18 mouse cellular contexts compared by ENCODE assay signal in the genomic region with DNA sequence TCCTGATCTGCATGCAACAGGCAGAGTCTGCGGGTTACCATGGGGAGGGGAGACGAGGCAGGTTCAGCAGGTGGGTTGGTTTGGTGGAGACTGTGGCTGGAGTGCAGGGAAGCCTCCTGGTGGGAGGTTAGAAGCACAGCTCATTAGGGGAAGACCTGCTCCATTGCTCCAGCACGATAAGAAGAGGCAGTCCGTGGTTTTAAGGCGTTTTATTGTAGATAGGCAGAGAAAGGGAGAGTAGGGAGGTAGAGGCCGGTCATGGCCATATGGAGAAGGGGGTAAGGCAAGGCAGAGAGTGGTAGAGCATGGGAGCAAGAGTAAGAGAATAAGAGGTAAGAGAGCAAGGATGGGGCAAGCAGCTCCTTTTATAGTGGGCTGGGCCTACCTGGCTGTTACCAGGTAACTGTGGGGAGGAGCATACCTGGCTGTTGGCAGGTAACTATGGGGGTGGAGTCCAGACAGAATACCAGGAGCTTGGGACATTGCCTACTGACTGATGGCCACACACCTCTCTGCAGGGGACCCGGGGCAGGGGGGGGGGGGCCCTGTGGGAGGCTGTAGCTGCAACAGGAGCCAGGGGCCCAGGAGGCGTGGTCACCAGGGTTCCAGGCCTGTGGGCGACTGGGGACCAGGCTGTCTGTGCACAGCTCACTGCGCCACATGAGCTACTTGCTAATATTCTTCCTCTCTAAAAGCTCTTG. TPM values are rescaled to one million over a fixed set of nuclear protein-coding genes. Genes with fewer than 3 reads are reported as not detected.
DNase-seq lines count a peak whose midpoint lies in the region; ATAC-seq and TF ChIP-seq lines count a peak whose summit lies in the region.
"Had no signal": no experiment of that assay in that cellular context is flagged by ENCODE, and none has a peak within 500 bp of the region (broad histone marks: within the 10 kb centered on the region; RNA-seq: fewer than 3 reads in every experiment).

No protein-coding gene starts in this region.

- no peak for TF ChIP-seq POLR2A in MEL (IDR thresholded peaks at IDR 0.05; ENCODE audit: control insufficient read depth in 1 of 2, insufficient read depth in 1 of 2, low read depth in 1 of 2, low read length in 2 of 2, poor library complexity in 1 of 2)

- ATAC-seq in G1E (ENCODE audit: extremely low read depth, insufficient number of reproducible peaks, low FRiP score, poor library complexity, severe bottlenecking): 0 out of 2 replicates have a peak, but pooled peaks have one; percentile 17
- peak; percentile 57 for ATAC-seq in intestine, postnatal 0 days
- ATAC-seq in liver, postnatal 0 days: peak; percentile 58
- ATAC-seq in erythroid progenitor cell, adult 5-6 weeks (replicated peaks; ENCODE audit: low FRiP score, poor library complexity, severe bottlenecking): no peak
- no peak for ATAC-seq in forebrain, embryonic 16.5 days
- ATAC-seq: midbrain, embryonic 16.5 days had no signal

- H3K27me3 ChIP-seq in G1E (ENCODE audit: insufficient read depth, low read length): no peaks in the 10 kb centered on the region
- H3K27me3 ChIP-seq in MEL (ENCODE audit: control insufficient read depth in 1 of 2, insufficient read depth in 2 of 2, low read length in 2 of 2): no peaks in the 10 kb centered on the region
- no peaks in the 10 kb centered on the region for H3K27me3 ChIP-seq in intestine, postnatal 0 days (replicated peaks; ENCODE audit: control insufficient read depth, insufficient read depth, low read length)
- H3K27me3 ChIP-seq in liver, postnatal 0 days (ENCODE audit: insufficient read depth, low read length): no peaks in the 10 kb centered on the region
- H3K27me3 ChIP-seq in forebrain, embryonic 16.5 days (replicated peaks; ENCODE audit: control insufficient read depth, insufficient read depth, low read length): no peaks in the 10 kb centered on the region
- H3K27me3 ChIP-seq: embryonic facial prominence, embryonic 15.5 days; forebrain, embryonic 12.5 days; hindbrain, embryonic 12.5 days had no signal

- no peaks in the 10 kb centered on the region; the same call in 1 of the 2 replicates for H3K9me3 ChIP-seq in G1E (replicated peaks)
- H3K9me3 ChIP-seq in MEL (replicated peaks; ENCODE audit: insufficient read depth, low read length): no peaks in the 10 kb centered on the region
- no peaks in the 10 kb centered on the region for H3K9me3 ChIP-seq in intestine, postnatal 0 days (ENCODE audit: control insufficient read depth)
- H3K9me3 ChIP-seq in liver, postnatal 0 days (ENCODE audit: low read length): 0 out of 2 replicates have a peak, but pooled peaks cover 2% of the 10 kb centered on the region
- H3K9me3 ChIP-seq in forebrain, embryonic 16.5 days (ENCODE audit: control insufficient read depth, low read length): no peaks in the 10 kb centered on the region
- H3K9me3 ChIP-seq: embryonic facial prominence, embryonic 15.5 days; forebrain, embryonic 12.5 days; hindbrain, embryonic 12.5 days had no signal

- no peak overlapping the region for H3K9ac ChIP-seq in MEL (ENCODE audit: control insufficient read depth, low read depth, low read length, poor library complexity, severe bottlenecking)
- H3K9ac ChIP-seq in intestine, postnatal 0 days (ENCODE audit: low read depth, low read length): no peak overlapping the region
- H3K9ac ChIP-seq in liver, postnatal 0 days (replicated peaks): no peak overlapping the region
- H3K9ac ChIP-seq in forebrain, embryonic 16.5 days (replicated peaks; ENCODE audit: low read depth, low read length): no peak overlapping the region
- H3K9ac ChIP-seq: embryonic facial prominence, embryonic 15.5 days; forebrain, embryonic 12.5 days; hindbrain, embryonic 12.5 days had no signal

- DNase-seq in G1E (ENCODE audit: low spot score): no peak
- DNase-seq in MEL (ENCODE audit: low read depth, low spot score): peak; percentile 38
- no peak for DNase-seq in liver, postnatal 0 days
- no peak for DNase-seq in adrenal gland, adult 18-20 months (ENCODE audit: low spot score in 2 of 2)
- DNase-seq: adrenal gland, adult 8-10 months; cerebellum, adult 11-12 months; gastrocnemius, postnatal 25 days; right cerebral cortex, adult 18-20 months; spleen, adult 18-20 months; thymus, postnatal 14 days had no signal

- peak overlapping the region; percentile 24; the same call in 1 of the 2 replicates for H3K4me2 ChIP-seq in intestine, postnatal 0 days (replicated peaks; ENCODE audit: low read depth)
- H3K4me2 ChIP-seq in liver, postnatal 0 days (ENCODE audit: low read depth, low read length): no peak overlapping the region
- H3K4me2 ChIP-seq in forebrain, embryonic 16.5 days (ENCODE audit: low read length): no peak overlapping the region
- H3K4me2 ChIP-seq: embryonic facial prominence, embryonic 15.5 days; forebrain, embryonic 12.5 days; hindbrain, embryonic 12.5 days had no signal

- H3K27ac ChIP-seq in MEL (ENCODE audit: control insufficient read depth, low read depth, low read length): no peak overlapping the region
- no peak overlapping the region for H3K27ac ChIP-seq in intestine, postnatal 0 days (ENCODE audit: low read depth, low read length)
- no peak overlapping the region for H3K27ac ChIP-seq in liver, postnatal 0 days (ENCODE audit: low read depth)
- H3K27ac ChIP-seq in forebrain, embryonic 16.5 days (ENCODE audit: low read length): no peak overlapping the region
- H3K27ac ChIP-seq: embryonic facial prominence, embryonic 15.5 days; forebrain, embryonic 12.5 days; hindbrain, embryonic 12.5 days; layer of hippocampus, adult 2 months had no signal

- no peak for TF ChIP-seq CTCF in G1E (IDR thresholded peaks at IDR 0.05; ENCODE audit: low read depth, low read length)
- TF ChIP-seq CTCF in MEL (IDR thresholded peaks at IDR 0.05 in 2 of 3, conservative IDR thresholded peaks at IDR 0.05 in 1 of 3; ENCODE audit: control insufficient read depth in 1 of 3, insufficient read depth in 1 of 3, low read depth in 2 of 3, low read length in 3 of 3, poor library complexity in 1 of 3, severe bottlenecking in 1 of 3): no peak
- TF ChIP-seq CTCF in intestine, postnatal 0 days (IDR thresholded peaks at IDR 0.05; ENCODE audit: low read depth): no peak
- 0 out of 2 replicates have a peak, but pooled peaks have one; percentile 14 for TF ChIP-seq CTCF in liver, postnatal 0 days (IDR thresholded peaks at IDR 0.05; ENCODE audit: low read depth)

- peaks cover 44% of the 10 kb centered on the region for H3K4me1 ChIP-seq in G1E (ENCODE audit: insufficient read depth, low read depth, low read length)
- peaks cover 0 to 5% of the 10 kb centered on the region in 2 experiments; a peak in 1 of 4 replicates for H3K4me1 ChIP-seq in MEL (ENCODE audit: control insufficient read depth in 1 of 2, insufficient read depth in 2 of 2, low read length in 2 of 2)
- no peaks in the 10 kb centered on the region for H3K4me1 ChIP-seq in intestine, postnatal 0 days (replicated peaks; ENCODE audit: control insufficient read depth, insufficient read depth, low read length)
- H3K4me1 ChIP-seq in liver, postnatal 0 days (ENCODE audit: insufficient read depth): peaks cover 8% of the 10 kb centered on the region
- H3K4me1 ChIP-seq in forebrain, embryonic 16.5 days (replicated peaks; ENCODE audit: control insufficient read depth, insufficient read depth, low read length): no peaks in the 10 kb centered on the region
- H3K4me1 ChIP-seq: embryonic facial prominence, embryonic 15.5 days; forebrain, embryonic 12.5 days; hindbrain, embryonic 12.5 days had no signal

- no peaks in the 10 kb centered on the region for H3K79me2 ChIP-seq in MEL (ENCODE audit: control insufficient read depth, insufficient read depth, low read length, poor library complexity)

- TF ChIP-seq RAD21 in MEL (IDR thresholded peaks at IDR 0.05; ENCODE audit: low read depth, low read length): no peak

- H3K36me3 ChIP-seq in G1E (replicated peaks) (no peaks in the 10 kb centered on the region), MEL (ENCODE audit: control insufficient read depth in 1 of 2, insufficient read depth in 2 of 2, low read length in 2 of 2) (no peaks in the 10 kb centered on the region; a peak in 1 of 4 replicates)
- H3K36me3 ChIP-seq in intestine, postnatal 0 days (ENCODE audit: control insufficient read depth, insufficient read depth): no peaks in the 10 kb centered on the region
- no peaks in the 10 kb centered on the region for H3K36me3 ChIP-seq in liver, postnatal 0 days (replicated peaks; ENCODE audit: insufficient read depth, low read length)
- no peaks in the 10 kb centered on the region for H3K36me3 ChIP-seq in forebrain, embryonic 16.5 days (ENCODE audit: control insufficient read depth, insufficient read depth)
- H3K36me3 ChIP-seq: embryonic facial prominence, embryonic 15.5 days; forebrain, embryonic 12.5 days; hindbrain, embryonic 12.5 days had no signal

- H3K4me3 ChIP-seq in G1E (ENCODE audit: low read depth, low read length) (peak overlapping the region; percentile 51), MEL (ENCODE audit: control insufficient read depth in 1 of 2, insufficient read depth in 1 of 2, low read depth in 2 of 2, low read length in 2 of 2) (no peak overlapping the region)
- no peak overlapping the region for H3K4me3 ChIP-seq in intestine, postnatal 0 days (ENCODE audit: low read depth, low read length)
- H3K4me3 ChIP-seq in liver, postnatal 0 days (ENCODE audit: low read depth, low read length): no peak overlapping the region
- no peak overlapping the region for H3K4me3 ChIP-seq in forebrain, embryonic 16.5 days (replicated peaks; ENCODE audit: low read length)
- H3K4me3 ChIP-seq: embryonic facial prominence, embryonic 15.5 days; forebrain, embryonic 12.5 days; hindbrain, embryonic 12.5 days; layer of hippocampus, adult 2 months had no signal

- WGBS in intestine, postnatal 0 days: 52% methylated on average over 10 of the region's 10 CpGs
- WGBS in liver, postnatal 0 days (ENCODE audit: insufficient replicate concordance): 57% methylated on average over 9 of the region's 10 CpGs
- WGBS in forebrain, embryonic 16.5 days: 52% methylated on average over 10 of the region's 10 CpGs

- TF ChIP-seq EP300 in MEL (IDR thresholded peaks at IDR 0.05; ENCODE audit: low read depth in 1 of 2, low read length in 2 of 2): peak in 1 of 2 experiments; percentile 31; a peak in 1 of 4 replicates
- no peak for TF ChIP-seq EP300 in liver, postnatal 0 days (IDR thresholded peaks at IDR 0.05; ENCODE audit: low read depth)

RNA-seq across cellular contexts. Expression of a gene that starts 32.4 kb away (rescaled TPM):
- total RNA-seq in G1E (2014; fragmentation: Nextera tagmentation) (7.8 and 9.9 TPM in 2 replicates), G1E (2017) (5.1 and 6.1 TPM in 2 replicates), MEL (2012; rRNA removed) (0.58 and 0.78 TPM in 2 replicates)
- polyA plus RNA-seq in G1E (2012) (0.62 and 0.75 TPM in 2 replicates), MEL (2012; ENCODE audit: insufficient read depth in 1 of 2, insufficient read length in 2 of 2, low read depth in 1 of 2, low replicate concordance in 2 of 2, missing spikeins in 1 of 2) (1 to 10 TPM in 1 of 2 experiments, not detected in 1; 1.2 TPM)
- polyA plus RNA-seq in intestine, postnatal 0 days (2015; fragmentation: Nextera tagmentation; extraction: Ambion mirVana): 3.7 and 4.6 TPM in 2 replicates
- polyA plus RNA-seq in liver, postnatal 0 days (2015; fragmentation: Nextera tagmentation; extraction: Ambion mirVana): 3.1 and 4.3 TPM in 2 replicates
- 1 to 10 TPM; 8.2 to 8.3 TPM for total RNA-seq in adrenal gland, adult 18-20 months (2021)
- 2.1 TPM in 1 of 2 replicates, not detected in the other for total RNA-seq in erythroid progenitor cell, adult 5-6 weeks (2015; ENCODE audit: low replicate concordance)
- total RNA-seq in erythroid progenitor cell, adult 5-6 weeks (2017; ENCODE audit: low replicate concordance): not detected in 2 replicates
- polyA plus RNA-seq in forebrain, embryonic 16.5 days (2015; fragmentation: Nextera tagmentation; extraction: Ambion mirVana): 33.9 and 38.4 TPM in 2 replicates

RNA-seq across cellular contexts. Expression of a gene that starts 32.7 kb away (rescaled TPM):
- total RNA-seq in G1E (2014; fragmentation: Nextera tagmentation) (32.7 and 46.3 TPM in 2 replicates), G1E (2017) (43.7 and 46.2 TPM in 2 replicates), MEL (2012; rRNA removed) (26.2 and 26.4 TPM in 2 replicates)
- polyA plus RNA-seq in G1E (2012) (1.1 and 2.0 TPM in 2 replicates), MEL (2012; ENCODE audit: insufficient read depth in 1 of 2, insufficient read length in 2 of 2, low read depth in 1 of 2, low replicate concordance in 2 of 2, missing spikeins in 1 of 2) (10 to 100 TPM; 36.8 to 79.4 TPM)
- 6.2 and 8.9 TPM in 2 replicates for polyA plus RNA-seq in intestine, postnatal 0 days (2015; fragmentation: Nextera tagmentation; extraction: Ambion mirVana)
- 6.2 and 6.6 TPM in 2 replicates for polyA plus RNA-seq in liver, postnatal 0 days (2015; fragmentation: Nextera tagmentation; extraction: Ambion mirVana)
- 1 to 10 TPM; 4.5 to 5.8 TPM for total RNA-seq in adrenal gland, adult 18-20 months (2021)
- total RNA-seq in erythroid progenitor cell, adult 5-6 weeks (2015; ENCODE audit: low replicate concordance): 3.4 and 10.8 TPM in 2 replicates
- 1.4 and 1.9 TPM in 2 replicates for total RNA-seq in erythroid progenitor cell, adult 5-6 weeks (2017; ENCODE audit: low replicate concordance)
- polyA plus RNA-seq in forebrain, embryonic 16.5 days (2015; fragmentation: Nextera tagmentation; extraction: Ambion mirVana): 3.3 and 3.8 TPM in 2 replicates

RNA-seq across cellular contexts. Expression of a gene that starts 39.3 kb away (rescaled TPM):
- total RNA-seq in G1E (2014; fragmentation: Nextera tagmentation) (96.8 and 106 TPM in 2 replicates), G1E (2017) (416 and 492 TPM in 2 replicates), MEL (2012; rRNA removed) (70.2 and 77.6 TPM in 2 replicates)
- polyA plus RNA-seq in G1E (2012) (10.6 and 14.2 TPM in 2 replicates), MEL (2012; ENCODE audit: insufficient read depth in 1 of 2, insufficient read length in 2 of 2, low read depth in 1 of 2, low replicate concordance in 2 of 2, missing spikeins in 1 of 2) (100 to 1,000 TPM in 1 of 2 experiments, not detected in 1; 101 TPM)
- polyA plus RNA-seq in intestine, postnatal 0 days (2015; fragmentation: Nextera tagmentation; extraction: Ambion mirVana): 130 and 136 TPM in 2 replicates
- polyA plus RNA-seq in liver, postnatal 0 days (2015; fragmentation: Nextera tagmentation; extraction: Ambion mirVana): 86.1 and 101 TPM in 2 replicates
- total RNA-seq in adrenal gland, adult 18-20 months (2021): 100 to 1,000 TPM in 1 of 2 experiments, 10 to 100 TPM in 1; 88.6 to 110 TPM
- total RNA-seq in erythroid progenitor cell, adult 5-6 weeks (2015; ENCODE audit: low replicate concordance): 55.8 and 76.4 TPM in 2 replicates
- 93.9 and 162 TPM in 2 replicates for total RNA-seq in erythroid progenitor cell, adult 5-6 weeks (2017; ENCODE audit: low replicate concordance)
- polyA plus RNA-seq in forebrain, embryonic 16.5 days (2015; fragmentation: Nextera tagmentation; extraction: Ambion mirVana): 285 and 300 TPM in 2 replicates

Comparison
In these comparisons a context has a peak if more than half of its experiments do, and no peak if none do; other contexts are left out.
1. ATAC-seq: peak in G1E (single experiment), intestine, postnatal 0 days (single experiment) and liver, postnatal 0 days (single experiment); none in erythroid progenitor cell, adult 5-6 weeks (single experiment) and forebrain, embryonic 16.5 days (single experiment).